Mouse (Mus musculus) CH12.LX (cell line): Measurements from ENCODE around the gene Hemgn.

Source experiments
- CTCF ChIP-seq, 2 experiments: IDR thresholded peaks in 1 of 2; conservative IDR thresholded peaks in 1 of 2; 2 replicates each; pipeline ENCODE4 v1.5.1; 2011 to 2012; ENCODE audit warnings: low read depth in 2 of 2, low read length in 2 of 2, improper control_type of control experiment in 1 of 2, inconsistent platforms in 1 of 2, mild to moderate bottlenecking in 1 of 2, moderate library complexity in 1 of 2
- HCFC1 ChIP-seq: IDR thresholded peaks from 2 replicates; pipeline ENCODE4 v1.6.1; 2012; ENCODE audit warnings: low read depth, mild to moderate bottlenecking, inconsistent platforms, low read length, improper control_type of control experiment

- TF ChIP-seq CTCF (conservative IDR thresholded peaks at IDR 0.05 in 1 of 2, IDR thresholded peaks at IDR 0.05 in 1 of 2; ENCODE audit: low read depth in 2 of 2, low read length in 2 of 2) (no peak), HCFC1 (no peak)
Observed at GRCm38 (mm10) chr4:46347141-46347540, 66.2 kb downstream of the Hemgn start.
